ENCODE assay signal across 8 mouse cellular contexts in the genomic region with DNA sequence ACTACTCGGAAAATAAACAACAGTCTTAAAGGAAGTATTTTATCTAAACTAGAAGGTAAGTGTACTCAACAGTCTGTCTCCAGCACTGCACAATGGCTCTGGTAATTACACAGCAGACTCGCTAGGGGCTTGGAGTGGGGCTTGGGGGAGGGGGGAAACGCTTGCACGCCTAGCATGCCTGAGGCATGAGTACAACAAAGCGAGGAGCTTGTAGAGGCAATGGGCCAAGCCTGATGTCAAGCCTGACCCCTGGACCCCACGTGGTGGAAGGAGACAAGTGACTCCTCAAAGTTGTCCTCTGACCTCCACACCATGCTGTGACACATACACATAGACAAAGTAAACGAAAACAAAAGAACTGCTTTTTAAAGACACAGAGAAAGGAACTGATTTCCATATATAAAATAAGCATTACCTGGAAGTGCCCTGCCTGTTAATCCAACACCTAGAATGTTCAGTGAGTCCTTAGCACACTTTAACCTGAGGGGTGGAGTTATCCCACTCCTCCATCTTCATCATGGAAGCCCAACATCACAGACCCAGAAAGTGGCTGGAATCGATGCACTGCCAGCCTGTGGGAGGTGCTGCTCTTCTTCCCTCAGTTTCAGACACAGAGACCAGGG. TPM values are rescaled to one million over a fixed set of nuclear protein-coding genes. Genes with fewer than 3 reads are reported as not detected.
DNase-seq lines count a peak whose midpoint lies in the region; ATAC-seq and TF ChIP-seq lines count a peak whose summit lies in the region.

No protein-coding gene starts in this region.

- H3K9me3 ChIP-seq in heart, embryonic 10.5 days: no peaks in the 10 kb centered on the region
- no peaks in the 10 kb centered on the region for H3K9me3 ChIP-seq in forebrain, embryonic 15.5 days

- H3K4me1 ChIP-seq in heart, embryonic 10.5 days: peaks cover 49% of the 10 kb centered on the region
- peaks cover 90% of the 10 kb centered on the region for H3K4me1 ChIP-seq in forebrain, embryonic 15.5 days

- H3K4me2 ChIP-seq in forebrain, embryonic 15.5 days (replicated peaks): no peak overlapping the region
- no peak overlapping the region for H3K4me2 ChIP-seq in myocyte (ENCODE audit: low read depth)

- WGBS in heart, embryonic 10.5 days: 33% methylated on average over 8 of the region's 8 CpGs
- 15% methylated on average over 8 of the region's 8 CpGs for WGBS in forebrain, embryonic 15.5 days

- no peak overlapping the region for H3K4me3 ChIP-seq in heart, embryonic 10.5 days
- H3K4me3 ChIP-seq in forebrain, embryonic 15.5 days: no peak overlapping the region
- H3K4me3 ChIP-seq in myocyte: no peak overlapping the region

- H3K27me3 ChIP-seq in heart, embryonic 10.5 days (ENCODE audit: insufficient read depth, poor library complexity, severe bottlenecking): no peaks in the 10 kb centered on the region
- no peaks in the 10 kb centered on the region for H3K27me3 ChIP-seq in forebrain, embryonic 15.5 days
- no peaks in the 10 kb centered on the region for H3K27me3 ChIP-seq in myocyte (ENCODE audit: control insufficient read depth, insufficient read depth, insufficient read length)

- ATAC-seq in forebrain, embryonic 15.5 days (replicated peaks): peak; percentile 51

- peak; percentile 83 for DNase-seq in heart, embryonic 10.5 days (ENCODE audit: low spot score)
- no peak for DNase-seq in heart, adult 8-10 months (ENCODE audit: low spot score)
- DNase-seq in kidney, postnatal 4 days: peak; percentile 48 to 60
- no peak for DNase-seq in thymus, postnatal 25 days
- DNase-seq in thymus, postnatal 10 days (ENCODE audit: low spot score in 2 of 2): no peak
- no peak for DNase-seq in urinary bladder, postnatal 25 days (ENCODE audit: low spot score)

- no peak overlapping the region for H3K9ac ChIP-seq in forebrain, embryonic 15.5 days (replicated peaks)

- H3K27ac ChIP-seq in heart, embryonic 10.5 days: no peak overlapping the region
- H3K27ac ChIP-seq in forebrain, embryonic 15.5 days (replicated peaks): peak overlapping the region; percentile 78

- no peaks in the 10 kb centered on the region for H3K36me3 ChIP-seq in heart, embryonic 10.5 days
- 0 out of 2 replicates have a peak, but pooled peaks cover under 1% of the 10 kb centered on the region for H3K36me3 ChIP-seq in forebrain, embryonic 15.5 days
- no peaks in the 10 kb centered on the region for H3K36me3 ChIP-seq in myocyte (ENCODE audit: control insufficient read depth, insufficient read depth)

- no peak overlapping the region for H3ac ChIP-seq in myocyte (ENCODE audit: control insufficient read depth, insufficient read length)

- TF ChIP-seq POLR2A in myocyte (IDR thresholded peaks at IDR 0.05; ENCODE audit: insufficient read length, low read depth): no peak

- no peaks in the 10 kb centered on the region for H3K79me2 ChIP-seq in myocyte (ENCODE audit: control insufficient read depth, insufficient read depth)

TF ChIP-seq in myocyte, 11 proteins besides CTCF, POLR2A, EP300 and RAD21:
- 0 out of 2 replicates have a peak, but pooled peaks have one; percentile 39 for TF ChIP-seq CEBPB (IDR thresholded peaks at IDR 0.05; ENCODE audit: insufficient read depth, poor library complexity, severe bottlenecking)
- TF ChIP-seq MYOD1 (IDR thresholded peaks at IDR 0.05; ENCODE audit: control insufficient read depth in 1 of 3, insufficient read length in 2 of 3, low read depth in 2 of 3): no peak
- no peak for TF ChIP-seq USF1 (IDR thresholded peaks at IDR 0.05; ENCODE audit: low read depth)
- TF ChIP-seq SRF (IDR thresholded peaks at IDR 0.05; ENCODE audit: control insufficient read depth, insufficient read length, low read depth): no peak
- no peak for TF ChIP-seq MAX (IDR thresholded peaks at IDR 0.05; ENCODE audit: low read depth)
- TF ChIP-seq TCF12 (IDR thresholded peaks at IDR 0.05; ENCODE audit: insufficient read depth, poor library complexity, severe bottlenecking): no peak
- TF ChIP-seq POLR2AphosphoS2 (IDR thresholded peaks at IDR 0.05; ENCODE audit: insufficient read length, low read depth): no peak

RNA-seq across cellular contexts. Expression of gene Tmem131l, which starts 45.6 kb away (rescaled TPM):
- 25.9 and 39.6 TPM in 2 replicates for polyA plus RNA-seq in heart, embryonic 10.5 days (2016; fragmentation: Nextera tagmentation; extraction: Ambion mirVana)
- total RNA-seq in heart, adult 8-10 months (2022): 10 to 100 TPM; 17.6 to 25.0 (median 21.0) TPM
- 125 and 130 TPM in 2 replicates for polyA plus RNA-seq in forebrain, embryonic 15.5 days (2015; fragmentation: Nextera tagmentation; extraction: Ambion mirVana)
- 11.0 TPM for polyA plus RNA-seq in myocyte (2012; fragmentation: generic; extraction: Trizol)

Comparison
In these comparisons a context has a peak if more than half of its experiments do, and no peak if none do; other contexts are left out.
1. DNase-seq: peak in heart, embryonic 10.5 days (single experiment) and kidney, postnatal 4 days (2 of 2); none in heart, adult 8-10 months (single experiment), thymus, postnatal 25 days (single experiment), thymus, postnatal 10 days (0 of 2) and urinary bladder, postnatal 25 days (single experiment).